Mouse (Mus musculus): ENCODE results near the gene Fuom. TPM values are rescaled to one million over a fixed set of nuclear protein-coding genes. Genes with fewer than 3 reads are reported as not detected.

The Fuom gene
- polyA plus RNA-seq, 1 experiment, result 25.3 TPM

GRCm38 (mm10) chr7:140125278-140126021 is 23.2 kb upstream of the Fuom start:
- DNase-seq (ENCODE audit: low read depth), result peak; percentile 96
- TF ChIP-seq POLR2A (IDR thresholded peaks at IDR 0.05; ENCODE audit: borderline replicate concordance, extremely low read depth, insufficient read depth, insufficient read length, poor library complexity, severe bottlenecking) (no peak), CTCF (IDR thresholded peaks at IDR 0.05; ENCODE audit: borderline replicate concordance, extremely low read depth, insufficient read depth, insufficient read length) (no peak)

GRCm38 (mm10) chr7:140124382-140124781 is 22.1 kb upstream of the Fuom start:
- TF ChIP-seq POLR2A (IDR thresholded peaks at IDR 0.05; ENCODE audit: borderline replicate concordance, extremely low read depth, insufficient read depth, insufficient read length, poor library complexity, severe bottlenecking) (no peak), CTCF (IDR thresholded peaks at IDR 0.05; ENCODE audit: borderline replicate concordance, extremely low read depth, insufficient read depth, insufficient read length) (no peak)
- no peak for DNase-seq (ENCODE audit: low read depth)

DNA sequence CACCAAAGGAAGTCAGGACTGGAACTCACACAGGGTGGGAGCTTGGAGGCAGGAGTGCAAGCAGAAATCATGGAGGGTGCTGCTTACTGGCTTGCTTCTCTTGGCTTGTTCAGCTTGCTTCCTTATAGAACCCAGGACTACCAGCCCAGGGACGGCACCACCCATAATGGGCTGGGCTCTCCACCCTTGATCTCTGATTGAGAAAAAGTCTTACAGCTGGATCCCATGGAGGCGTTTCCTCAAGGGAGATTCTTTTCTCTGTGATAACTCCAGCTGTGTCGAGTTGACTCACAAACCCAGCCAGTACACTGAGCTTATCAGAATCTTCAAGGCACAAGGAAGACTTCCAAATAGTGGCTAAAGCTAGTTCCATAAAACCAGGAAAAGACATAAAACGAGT is 20.5 kb upstream of the Fuom start:
- TF ChIP-seq POLR2A (IDR thresholded peaks at IDR 0.05; ENCODE audit: borderline replicate concordance, extremely low read depth, insufficient read depth, insufficient read length, poor library complexity, severe bottlenecking) (no peak), CTCF (IDR thresholded peaks at IDR 0.05; ENCODE audit: borderline replicate concordance, extremely low read depth, insufficient read depth, insufficient read length) (no peak)
- DNase-seq (ENCODE audit: low read depth), result no peak

DNA sequence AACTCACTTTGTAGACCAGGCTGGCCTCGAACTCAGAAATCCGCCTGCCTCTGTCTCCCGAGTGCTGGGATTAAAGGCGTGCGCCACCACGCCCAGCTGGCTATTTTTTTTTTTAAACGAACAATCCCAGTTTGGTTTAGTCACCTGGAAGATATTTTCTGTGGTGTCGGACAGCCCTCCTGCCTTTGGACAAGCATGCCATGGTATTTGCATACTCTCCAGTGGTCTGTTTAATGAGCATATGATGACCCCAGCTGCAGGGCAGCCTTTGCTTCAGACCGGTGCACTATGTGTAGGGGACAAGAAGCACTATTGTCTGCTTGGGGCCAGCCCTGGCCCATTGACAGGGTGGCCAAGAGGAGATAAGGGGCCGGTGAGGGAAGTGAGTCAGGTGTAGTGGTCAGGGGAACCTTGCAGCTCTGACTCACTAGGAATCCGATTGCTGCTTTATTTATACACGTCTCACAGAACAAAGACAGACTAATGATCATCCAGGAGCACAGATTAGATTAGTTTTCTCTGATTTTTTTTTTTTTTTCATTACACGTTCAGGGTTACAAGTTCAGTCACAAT is 19.2 kb upstream of the Fuom start:
- TF ChIP-seq POLR2A (IDR thresholded peaks at IDR 0.05; ENCODE audit: borderline replicate concordance, extremely low read depth, insufficient read depth, insufficient read length, poor library complexity, severe bottlenecking) (no peak), CTCF (IDR thresholded peaks at IDR 0.05; ENCODE audit: borderline replicate concordance, extremely low read depth, insufficient read depth, insufficient read length) (no peak)
- no peak for DNase-seq (ENCODE audit: low read depth)

- TF ChIP-seq POLR2A (IDR thresholded peaks at IDR 0.05; ENCODE audit: borderline replicate concordance, extremely low read depth, insufficient read depth, insufficient read length, poor library complexity, severe bottlenecking) (no peak), CTCF (IDR thresholded peaks at IDR 0.05; ENCODE audit: borderline replicate concordance, extremely low read depth, insufficient read depth, insufficient read length) (no peak)
- DNase-seq (ENCODE audit: low read depth), result no peak
Observed at GRCm38 (mm10) chr7:140120484-140120883, 18.2 kb upstream of the Fuom start.

DNA sequence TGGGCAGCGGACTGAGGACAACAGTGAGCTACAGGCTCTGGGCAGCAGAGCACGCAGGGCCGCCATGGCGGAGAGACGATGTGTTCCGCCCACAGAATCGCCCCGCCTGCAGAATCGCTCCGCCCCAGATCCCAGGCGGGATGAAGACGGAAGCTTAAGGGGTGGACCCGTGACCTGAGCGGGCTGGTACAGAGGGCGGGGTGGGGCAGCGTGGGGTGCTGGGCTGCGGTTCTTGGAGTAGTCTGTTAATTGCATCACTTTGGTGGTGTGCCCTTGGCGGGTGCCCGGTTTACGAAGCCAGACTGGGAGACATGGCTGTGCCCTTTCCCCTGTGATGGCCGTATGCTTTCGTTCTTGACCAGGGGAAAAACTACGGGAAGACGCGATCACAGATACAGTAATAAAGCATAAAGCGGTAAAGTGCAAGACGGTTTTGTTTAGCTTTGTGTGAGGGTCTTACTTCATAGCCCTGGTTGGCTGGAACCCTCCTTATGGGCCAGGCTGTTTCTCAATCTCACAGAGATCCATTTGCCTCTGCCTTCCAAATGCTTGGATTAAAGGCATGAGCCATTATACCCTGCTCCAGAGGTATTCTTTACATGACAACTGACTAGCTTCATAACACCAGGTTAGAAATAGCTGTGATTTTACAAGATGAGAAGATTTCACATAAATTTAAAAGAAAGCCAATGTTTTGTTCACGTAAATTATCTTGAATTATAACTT is 14.3 kb upstream of the Fuom start, which contains the start of gene Echs1:
Echs1 (minus strand) TSS at position 148 of the 726 bp plus-strand sequence.
- TF ChIP-seq CTCF (IDR thresholded peaks at IDR 0.05; ENCODE audit: borderline replicate concordance, extremely low read depth, insufficient read depth, insufficient read length) (no peak), POLR2A (IDR thresholded peaks at IDR 0.05; ENCODE audit: borderline replicate concordance, extremely low read depth, insufficient read depth, insufficient read length, poor library complexity, severe bottlenecking) (peak; percentile 76; the same call in 1 of the 2 replicates)

DNA sequence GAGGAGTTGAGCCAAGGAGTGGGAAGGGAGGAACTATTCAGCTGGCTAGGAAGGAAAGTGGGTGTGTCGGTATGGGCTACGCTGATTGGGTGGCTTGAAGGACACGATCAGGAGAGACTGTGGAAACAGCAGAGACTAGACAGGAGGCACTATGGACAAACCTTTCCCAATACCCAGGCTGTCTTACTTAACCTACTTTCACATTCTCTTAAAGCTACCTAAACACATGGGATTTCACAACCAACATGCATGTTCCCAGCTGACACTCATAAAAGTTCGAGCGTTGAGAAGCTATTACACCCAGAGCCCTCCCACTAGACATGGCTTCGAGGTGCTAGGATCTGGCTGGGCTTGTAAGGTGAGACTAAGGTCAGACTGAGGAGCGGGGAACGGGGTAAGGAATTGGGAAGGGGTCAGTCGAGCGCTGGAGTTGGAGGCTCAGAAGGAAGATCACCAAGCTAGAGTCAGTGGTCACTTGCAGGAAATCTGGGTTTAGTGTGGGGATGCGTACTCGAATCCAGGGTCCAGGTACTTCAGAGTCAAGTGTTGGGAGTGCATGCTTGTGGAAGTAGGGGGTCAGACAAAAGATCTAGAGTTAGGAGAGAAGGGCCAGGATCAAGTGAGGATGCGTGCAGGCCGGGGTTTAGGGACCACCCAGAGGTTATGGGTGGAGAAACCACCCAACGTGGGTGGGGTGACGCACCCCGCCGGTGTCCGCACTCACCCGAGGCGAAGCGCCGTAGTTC is 13.5 kb upstream of the Fuom start, which contains the start of gene Paox:
Paox (plus strand) TSS at position 217 of the 746 bp plus-strand sequence.
- TF ChIP-seq CTCF (IDR thresholded peaks at IDR 0.05; ENCODE audit: borderline replicate concordance, extremely low read depth, insufficient read depth, insufficient read length), result no peak
- no peak for TF ChIP-seq POLR2A (IDR thresholded peaks at IDR 0.05; ENCODE audit: borderline replicate concordance, extremely low read depth, insufficient read depth, insufficient read length, poor library complexity, severe bottlenecking)
- DNase-seq (ENCODE audit: low read depth), result peak; percentile 80

More for the DNA sequence above, 14.3 kb upstream of the Fuom start, which contains the start of gene Echs1:
- peak; percentile 94 for DNase-seq (ENCODE audit: low read depth)

GRCm38 (mm10) chr7:140111943-140112342 is 9.7 kb upstream of the Fuom start:
- no peak for TF ChIP-seq CTCF (IDR thresholded peaks at IDR 0.05; ENCODE audit: borderline replicate concordance, extremely low read depth, insufficient read depth, insufficient read length)
- TF ChIP-seq POLR2A (IDR thresholded peaks at IDR 0.05; ENCODE audit: borderline replicate concordance, extremely low read depth, insufficient read depth, insufficient read length, poor library complexity, severe bottlenecking), result no peak
- DNase-seq (ENCODE audit: low read depth), result no peak

DNA sequence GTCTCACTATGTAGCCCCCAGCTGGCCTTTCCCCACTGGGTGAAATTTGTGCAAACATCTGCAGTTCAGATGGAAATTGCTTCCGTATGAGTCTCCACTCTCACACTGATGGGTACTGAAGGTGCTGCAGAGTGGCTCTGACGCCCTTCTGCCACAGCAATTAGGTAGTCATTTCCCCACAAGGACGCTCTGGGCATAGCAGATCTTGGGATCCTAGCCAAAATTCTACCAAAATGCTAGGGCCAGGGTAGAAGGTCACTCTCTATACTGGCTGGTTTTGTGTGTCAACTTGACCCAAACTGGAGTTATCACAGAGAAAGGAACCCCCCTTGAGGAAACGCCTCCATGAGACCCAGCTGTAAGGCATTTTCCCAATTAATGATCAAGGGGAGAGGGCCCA is 1.8 kb upstream of the Fuom start:
- no peak for DNase-seq (ENCODE audit: low read depth)
- no peak for TF ChIP-seq POLR2A (IDR thresholded peaks at IDR 0.05; ENCODE audit: borderline replicate concordance, extremely low read depth, insufficient read depth, insufficient read length, poor library complexity, severe bottlenecking)
- TF ChIP-seq CTCF (IDR thresholded peaks at IDR 0.05; ENCODE audit: borderline replicate concordance, extremely low read depth, insufficient read depth, insufficient read length), result no peak

GRCm38 (mm10) chr7:140101498-140101897 is 743 bp downstream of the Fuom start:
- DNase-seq (ENCODE audit: low read depth), result no peak
- TF ChIP-seq CTCF (IDR thresholded peaks at IDR 0.05; ENCODE audit: borderline replicate concordance, extremely low read depth, insufficient read depth, insufficient read length), result no peak
- TF ChIP-seq POLR2A (IDR thresholded peaks at IDR 0.05; ENCODE audit: borderline replicate concordance, extremely low read depth, insufficient read depth, insufficient read length, poor library complexity, severe bottlenecking), result no peak
